Mouse (Mus musculus): Measurements from ENCODE around the gene Ttc28. TPM values are rescaled to one million over a fixed set of nuclear protein-coding genes. Genes with fewer than 3 reads are reported as not detected.
A peak's percentile ranks its signal among the peaks of the same experiment; 100 is the strongest.

Ttc28 gene
- total and polyA plus RNA-seq, 3 experiments = 1.1 to 1.8 TPM; not detected in 1

DNA sequence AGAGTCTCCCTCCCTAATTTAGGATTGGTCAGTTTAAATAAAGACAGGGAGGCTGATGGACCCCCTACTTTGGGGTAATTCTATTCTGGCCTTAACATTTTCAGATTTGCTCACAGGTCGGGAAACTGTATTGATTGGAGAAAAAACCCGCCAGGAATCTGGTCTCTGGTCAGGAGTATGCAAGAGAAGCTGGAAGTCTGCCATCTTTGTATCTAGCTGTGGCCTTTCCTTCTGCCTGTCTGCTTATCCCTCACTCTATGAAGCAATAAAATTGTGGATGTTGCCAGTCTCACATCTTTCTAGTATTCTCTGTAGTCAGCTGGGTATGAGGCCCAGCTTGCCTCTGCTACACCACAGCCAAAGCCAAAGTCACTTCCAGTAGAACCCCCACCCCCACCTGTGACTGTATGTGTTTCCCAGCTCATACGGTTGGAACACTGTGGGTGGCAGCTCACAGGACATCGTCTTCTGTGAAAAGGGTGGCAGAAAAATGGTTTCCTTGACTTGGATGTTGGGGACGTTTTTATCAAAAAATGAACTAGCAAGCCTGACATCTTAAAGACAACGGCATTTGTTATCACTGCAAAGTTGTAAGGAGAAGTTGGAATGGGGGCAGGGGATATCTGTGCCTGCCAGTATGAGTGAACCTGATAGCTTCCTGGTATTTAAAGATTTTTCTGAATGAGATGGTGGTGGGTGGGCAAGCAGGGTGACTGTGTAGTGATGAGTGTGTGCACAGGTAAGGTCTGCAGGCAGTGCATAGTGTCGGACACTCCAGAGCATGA, 281.7 kb downstream of the Ttc28 start:
- peak overlapping the region; percentile 37; the same call in 1 of the 2 replicates for H3K27ac ChIP-seq (ENCODE audit: control insufficient read depth, low read depth, low read length)
- no peaks in the 10 kb centered on the region for H3K9me3 ChIP-seq (replicated peaks; ENCODE audit: insufficient read depth, low read length)
- H3K79me2 ChIP-seq (ENCODE audit: control insufficient read depth, insufficient read depth, low read length, poor library complexity) = no peaks in the 10 kb centered on the region
- no peak for TF ChIP-seq CTCF (IDR thresholded peaks at IDR 0.05 in 2 of 3, conservative IDR thresholded peaks at IDR 0.05 in 1 of 3; ENCODE audit: control insufficient read depth in 1 of 3, insufficient read depth in 1 of 3, low read depth in 2 of 3, low read length in 3 of 3, poor library complexity in 1 of 3, severe bottlenecking in 1 of 3)
- peak; percentile 38; the same call in 1 of the 2 replicates for TF ChIP-seq ETS1 (IDR thresholded peaks at IDR 0.05; ENCODE audit: low read depth, low read length)
- no peak for TF ChIP-seq TBP (IDR thresholded peaks at IDR 0.05; ENCODE audit: low read depth, low read length)
- no peak for TF ChIP-seq ZC3H11A (IDR thresholded peaks at IDR 0.05; ENCODE audit: low read depth, low read length)
- TF ChIP-seq TCF12 (IDR thresholded peaks at IDR 0.05; ENCODE audit: low read depth, low read length) = peak; percentile 74; the same call in 1 of the 2 replicates
- TF ChIP-seq MXI1 (IDR thresholded peaks at IDR 0.05; ENCODE audit: low read depth, low read length) = no peak
- TF ChIP-seq RCOR1 (IDR thresholded peaks at IDR 0.05; ENCODE audit: low read depth, low read length) = peak; percentile 88
- no peak for TF ChIP-seq SMC3 (IDR thresholded peaks at IDR 0.05; ENCODE audit: low read depth, low read length)
- no peak for TF ChIP-seq ZNF384 (IDR thresholded peaks at IDR 0.05; ENCODE audit: low read depth, low read length)
- TF ChIP-seq SIN3A (IDR thresholded peaks at IDR 0.05; ENCODE audit: low read length) = no peak; the same call in 1 of the 2 replicates
- 0 out of 2 replicates have a peak, but pooled peaks have one; percentile 37 for TF ChIP-seq MYB (IDR thresholded peaks at IDR 0.05; ENCODE audit: low read depth, low read length)
- TF ChIP-seq POLR2A (IDR thresholded peaks at IDR 0.05; ENCODE audit: control insufficient read depth in 1 of 2, insufficient read depth in 1 of 2, low read depth in 1 of 2, low read length in 2 of 2, poor library complexity in 1 of 2) = no peak
- no peak for TF ChIP-seq UBTF (IDR thresholded peaks at IDR 0.05; ENCODE audit: borderline replicate concordance, insufficient read depth, low read depth, low read length)
- no peak for TF ChIP-seq BHLHE40 (IDR thresholded peaks at IDR 0.05; ENCODE audit: borderline replicate concordance, low read depth, low read length)
- TF ChIP-seq MEF2A (IDR thresholded peaks at IDR 0.05; ENCODE audit: extremely low read depth, insufficient replicate concordance, low read depth, low read length, poor library complexity, severe bottlenecking) = no peak
- no peak for TF ChIP-seq CHD1 (IDR thresholded peaks at IDR 0.05; ENCODE audit: low read depth, low read length)
- TF ChIP-seq EP300 (IDR thresholded peaks at IDR 0.05; ENCODE audit: low read depth in 1 of 2, low read length in 2 of 2) = peak; percentile 83 to 91
- no peak for TF ChIP-seq USF1 (IDR thresholded peaks at IDR 0.05; ENCODE audit: low read depth, low read length)
- TF ChIP-seq ELF1 (IDR thresholded peaks at IDR 0.05; ENCODE audit: low read depth, low read length) = no peak
- TF ChIP-seq POLR2AphosphoS5 (IDR thresholded peaks at IDR 0.05; ENCODE audit: borderline replicate concordance, low read depth, low read length) = no peak
- TF ChIP-seq TAL1 (IDR thresholded peaks at IDR 0.05; ENCODE audit: low read length) = no peak
- peak; percentile 78 for TF ChIP-seq GATA1 (IDR thresholded peaks at IDR 0.05; ENCODE audit: low read depth, low read length)
- no peak for TF ChIP-seq USF2 (IDR thresholded peaks at IDR 0.05; ENCODE audit: borderline replicate concordance in 1 of 2, insufficient read depth in 1 of 2, low read depth in 1 of 2, low read length in 2 of 2)
- no peak for TF ChIP-seq ZMIZ1 (IDR thresholded peaks at IDR 0.05; ENCODE audit: low read depth, low read length)
- TF ChIP-seq GABPA (IDR thresholded peaks at IDR 0.05; ENCODE audit: low read depth, low read length) = no peak
- peak; percentile 52 for DNase-seq (ENCODE audit: low read depth, low spot score)
- H3K4me3 ChIP-seq (ENCODE audit: control insufficient read depth in 1 of 2, insufficient read depth in 1 of 2, low read depth in 2 of 2, low read length in 2 of 2) = no peak overlapping the region
- peaks cover 0 to 11% of the 10 kb centered on the region in 2 experiments; a peak in 2 of 4 replicates for H3K4me1 ChIP-seq (ENCODE audit: control insufficient read depth in 1 of 2, insufficient read depth in 2 of 2, low read length in 2 of 2)
- no peaks in the 10 kb centered on the region for H3K27me3 ChIP-seq (ENCODE audit: control insufficient read depth in 1 of 2, insufficient read depth in 2 of 2, low read length in 2 of 2)
- no peak overlapping the region for H3K9ac ChIP-seq (ENCODE audit: control insufficient read depth, low read depth, low read length, poor library complexity, severe bottlenecking)
- H3K36me3 ChIP-seq (ENCODE audit: control insufficient read depth in 1 of 2, insufficient read depth in 2 of 2, low read length in 2 of 2) = peaks cover 0 to 9% of the 10 kb centered on the region in 2 experiments; a peak in 2 of 4 replicates

All from MEL (cell line).